Mouse (Mus musculus): ENCODE data around the gene Ncam1.

DNA sequence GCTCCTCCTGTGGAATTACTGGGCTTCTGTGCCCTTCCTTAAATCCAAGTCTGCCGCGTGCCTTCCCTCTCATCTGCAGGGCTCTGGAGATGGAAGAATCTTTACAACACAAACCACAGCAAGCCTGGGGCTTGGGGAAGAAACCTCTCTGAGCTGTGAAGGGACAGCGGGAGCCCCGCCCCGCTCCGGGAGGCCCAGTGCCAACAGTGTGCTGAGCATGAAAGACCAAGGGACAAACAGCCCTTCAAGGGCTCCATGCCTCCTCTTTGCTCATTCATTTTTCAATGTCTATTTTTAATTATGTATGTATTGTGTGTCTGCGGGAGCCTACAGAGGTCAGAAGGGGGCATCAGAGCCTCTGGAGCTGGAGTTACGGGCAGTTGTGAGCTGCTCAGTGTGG, 271.4 kb downstream of the Ncam1 start:
- TF ChIP-seq CTCF (IDR thresholded peaks at IDR 0.05; ENCODE audit: low read depth, low read length) (no peak), POLR2A (IDR thresholded peaks at IDR 0.05; ENCODE audit: insufficient read depth, low read length) (no peak), EP300 (IDR thresholded peaks at IDR 0.05; ENCODE audit: insufficient read depth, low read depth, low read length) (no peak)
